Mouse (Mus musculus) kidney, adult 2 months (tissue): ENCODE data around the gene Ugt2a3. TPM values are rescaled to one million over a fixed set of nuclear protein-coding genes. Genes with fewer than 3 reads are reported as not detected.
A peak's percentile ranks its signal among the peaks of the same experiment; 100 is the strongest.
"Not testable (repeated sequence)": the region's sequence is repeated elsewhere in the genome, so short reads cannot be mapped to it uniquely, and the experiment has no call there.

Source experiments
- DNase-seq: peaks from one replicate; pipeline ENCODE4 v3.0.0; 2021
- H3K27ac ChIP-seq: fragments of 200-500 bp; 2 replicates; pipeline ENCODE4 v1.5.1; 2012; ENCODE audit warnings: low read depth, low read length, control low read depth, inconsistent platforms; ENCODE audit not compliant: insufficient read depth
- H3K27me3 ChIP-seq: fragments of 200-500 bp; replicated peaks from 2 replicates; pipeline ENCODE4 v1.6.1; 2012; ENCODE audit warnings: mild to moderate bottlenecking, moderate library complexity, low read length, inconsistent platforms; ENCODE audit not compliant: control insufficient read depth, insufficient read depth
- H3K36me3 ChIP-seq: fragments of 200-500 bp; 2 replicates; pipeline ENCODE4 v1.6.1; 2012; ENCODE audit warnings: mild to moderate bottlenecking, moderate library complexity, low read length, inconsistent platforms; ENCODE audit not compliant: control insufficient read depth, insufficient read depth
- H3K4me1 ChIP-seq: fragments of 200-500 bp; 2 replicates; pipeline ENCODE4 v1.6.1; 2011; ENCODE audit warnings: low read length; ENCODE audit not compliant: control insufficient read depth, insufficient read depth
- H3K4me3 ChIP-seq: fragments of 200-500 bp; 2 replicates; pipeline ENCODE4 v1.5.1; 2011; ENCODE audit warnings: mild to moderate bottlenecking, low read depth, low read length, control low read depth; ENCODE audit not compliant: insufficient read depth
- CTCF ChIP-seq: fragments of 200-500 bp; conservative IDR thresholded peaks from 2 replicates; pipeline ENCODE4 v1.5.1; 2011; ENCODE audit warnings: low read depth, mild to moderate bottlenecking, control low read depth, low read length, moderate library complexity, mixed read lengths; ENCODE audit not compliant: insufficient read depth, insufficient read length
- POLR2A ChIP-seq: fragments of 200-500 bp; IDR thresholded peaks from one replicate; pipeline ENCODE4 v1.6.1; 2011; ENCODE audit warnings: low read depth, low read length, control low read depth
- WGBS: fragments of 180-500 bp; shearing (Covaris S2); methylation state at CpG from one replicate; pipeline ENCODE4 v1.1.7; 2018; 5-methylcytosine and 5-hydroxymethylcytosine counted together
- polyA plus RNA-seq: library from polyadenylated mRNA; depleted of rRNA; stranded (reverse); fragments of >200 nt; gene quantifications from 2 replicates; pipeline ENCODE4 v1.2.3, GENCODE M21; 2012; rRNA removed

The Ugt2a3 gene
- 0.28 and 0.33 TPM in 2 replicates for polyA plus RNA-seq

- WGBS: 70% methylated on average over 11 of the region's 11 CpGs
- peaks cover 8% of the 10 kb centered on the region for H3K4me1 ChIP-seq
- H3K36me3 ChIP-seq: no peaks in the 10 kb centered on the region
- H3K4me3 ChIP-seq: no peak within 1 kb of the TSS
- H3K27me3 ChIP-seq: no peaks in the 10 kb centered on the region
- TF ChIP-seq POLR2A: no peak
- no peak for TF ChIP-seq CTCF
- DNase-seq: no peak
- no peak within 1 kb of the TSS for H3K27ac ChIP-seq
Measured at GRCm38 (mm10) chr5:87336961-87337697, at the start of gene Ugt2a3. Gene Ugt2a3, minus strand, starts transcription at chr5:87337195.

- WGBS: 65% methylated on average over 2 of the region's 2 CpGs
- Histone ChIP-seq H3K36me3 (no peaks in the 10 kb centered on the region), H3K4me3 (no peak overlapping the region), H3K27ac (no peak overlapping the region), H3K4me1 (peaks cover 6% of the 10 kb centered on the region; the same call in 1 of the 2 replicates), H3K27me3 (no peaks in the 10 kb centered on the region)
- no peak for TF ChIP-seq POLR2A
- no peak for DNase-seq
Measured at GRCm38 (mm10) chr5:87380234-87380633, 43.2 kb upstream of the Ugt2a3 start.

GRCm38 (mm10) chr5:87379825-87380224 is 42.8 kb upstream of the Ugt2a3 start:
- no peak overlapping the region for H3K27ac ChIP-seq
- peaks cover 6% of the 10 kb centered on the region; the same call in 1 of the 2 replicates for H3K4me1 ChIP-seq
- no peaks in the 10 kb centered on the region for H3K36me3 ChIP-seq
- H3K27me3 ChIP-seq: no peaks in the 10 kb centered on the region
- no peak overlapping the region for H3K4me3 ChIP-seq
- DNase-seq: no peak
- TF ChIP-seq POLR2A: no peak
- no peak for TF ChIP-seq CTCF

- no peaks in the 10 kb centered on the region for H3K27me3 ChIP-seq
- 80% methylated on average over 3 of the region's 3 CpGs for WGBS
- peak; percentile 47 for DNase-seq
- H3K4me3 ChIP-seq: no peak overlapping the region
- H3K27ac ChIP-seq: no peak overlapping the region
- no peak for TF ChIP-seq CTCF
- no peak for TF ChIP-seq POLR2A
- peaks cover 10% of the 10 kb centered on the region; the same call in 1 of the 2 replicates for H3K4me1 ChIP-seq
- H3K36me3 ChIP-seq: no peaks in the 10 kb centered on the region
Measured at GRCm38 (mm10) chr5:87375874-87376383, 38.9 kb upstream of the Ugt2a3 start.

- 20% methylated on average over 1 of the region's 1 CpGs for WGBS
- no peaks in the 10 kb centered on the region for H3K27me3 ChIP-seq
- peaks cover 6% of the 10 kb centered on the region; the same call in 1 of the 2 replicates for H3K4me1 ChIP-seq
- peak overlapping the region; percentile 74 for H3K27ac ChIP-seq
- no peaks in the 10 kb centered on the region for H3K36me3 ChIP-seq
- H3K4me3 ChIP-seq: no peak overlapping the region
- TF ChIP-seq POLR2A: no peak
- no peak for TF ChIP-seq CTCF
- DNase-seq: peak; percentile 62
Measured at GRCm38 (mm10) chr5:87373502-87373863, 36.5 kb upstream of the Ugt2a3 start.

DNA sequence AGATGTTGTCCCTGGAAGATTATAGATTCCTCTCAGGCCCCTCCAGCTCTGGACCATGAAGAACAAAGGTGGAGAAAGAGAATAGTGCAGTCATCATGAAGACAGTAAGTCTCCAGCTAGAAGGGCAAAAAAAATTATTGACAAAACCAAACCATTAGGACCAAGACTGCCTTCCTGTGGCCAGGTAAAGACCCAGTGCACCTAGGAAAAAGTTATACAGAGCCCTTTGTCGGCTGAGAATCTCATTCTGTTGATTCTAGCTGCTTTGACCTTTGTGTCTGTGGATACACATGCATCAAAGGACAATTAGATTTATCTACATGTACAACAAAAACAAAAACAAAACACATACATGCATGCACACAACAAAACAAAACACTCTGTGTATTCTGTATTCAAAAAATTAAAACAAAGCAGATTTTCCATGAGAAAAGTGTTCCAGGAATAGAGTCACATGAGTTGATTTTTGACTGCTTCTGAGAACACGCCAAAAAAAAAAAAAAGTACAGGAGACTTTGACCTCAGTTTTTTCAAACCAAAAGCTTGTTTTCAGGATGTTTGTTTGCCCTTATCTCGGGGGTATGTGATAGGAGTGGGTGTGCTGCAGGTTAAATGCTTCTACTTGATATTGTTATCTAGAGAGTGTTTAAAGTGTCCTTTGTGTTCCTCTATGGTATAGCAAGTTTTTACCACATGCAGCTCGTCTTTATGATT is 36.0 kb upstream of the Ugt2a3 start:
- 36% methylated on average over 4 of the region's 4 CpGs for WGBS
- not testable (repeated sequence) for H3K36me3 ChIP-seq, H3K4me3 ChIP-seq, H3K27me3 ChIP-seq, H3K4me1 ChIP-seq
- peak; percentile 74 for DNase-seq
- peak overlapping the region; percentile 86 for H3K27ac ChIP-seq

- H3K36me3 ChIP-seq: no peaks in the 10 kb centered on the region
- no peak overlapping the region for H3K4me3 ChIP-seq
- WGBS: 39% methylated on average over 1 of the region's 1 CpGs
- TF ChIP-seq POLR2A: no peak
- no peak for TF ChIP-seq CTCF
- H3K4me1 ChIP-seq: no peaks in the 10 kb centered on the region
- DNase-seq: no peak
- no peaks in the 10 kb centered on the region for H3K27me3 ChIP-seq
- H3K27ac ChIP-seq: no peak overlapping the region
Measured at GRCm38 (mm10) chr5:87350350-87350749, 13.4 kb upstream of the Ugt2a3 start.

GRCm38 (mm10) chr5:87349150-87349549 is 12.2 kb upstream of the Ugt2a3 start:
- 93% methylated on average over 1 of the region's 1 CpGs for WGBS
- H3K4me3 ChIP-seq, H3K27ac ChIP-seq, H3K27me3 ChIP-seq, H3K4me1 ChIP-seq, H3K36me3 ChIP-seq, DNase-seq: not testable (repeated sequence)

DNA sequence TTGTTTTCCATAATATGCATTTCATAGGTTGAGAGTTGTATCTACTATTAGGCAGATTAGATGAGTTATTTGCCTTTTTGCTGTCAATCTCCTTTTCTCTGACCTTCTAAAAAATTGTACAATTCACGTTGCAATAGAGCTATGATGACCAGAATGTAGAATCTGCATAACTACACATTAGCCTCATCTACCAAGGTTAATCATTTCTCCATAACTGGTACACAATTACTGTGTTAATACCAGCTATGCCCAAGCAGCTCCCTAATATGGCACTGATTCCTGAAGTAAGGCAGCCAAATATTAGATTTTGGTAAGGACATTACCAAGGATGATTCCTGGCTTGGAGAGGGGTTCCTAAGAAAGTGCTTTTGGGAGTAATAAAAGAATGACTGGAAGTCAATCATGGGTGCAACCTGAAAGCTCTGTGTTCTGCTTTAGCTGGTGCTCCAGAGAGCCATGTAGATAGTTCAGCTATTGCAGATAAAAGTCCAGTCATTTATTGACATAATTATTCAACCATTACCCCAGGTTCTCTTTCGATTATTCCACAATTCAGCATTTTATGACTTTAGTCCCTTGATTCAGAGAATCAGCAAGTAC is 10.6 kb upstream of the Ugt2a3 start:
- DNase-seq: peak; percentile 61
- not testable (repeated sequence) for H3K4me3 ChIP-seq, H3K36me3 ChIP-seq, H3K27me3 ChIP-seq, H3K4me1 ChIP-seq
- WGBS: 28% methylated on average over 2 of the region's 2 CpGs
- peak overlapping the region; percentile 85 for H3K27ac ChIP-seq
